Mouse (Mus musculus) MEL (cell line): ENCODE measurements around the gene Coro2b. TPM values are rescaled to one million over a fixed set of nuclear protein-coding genes. Genes with fewer than 3 reads are reported as not detected.

Source experiments
- DNase-seq: peaks from one replicate; pipeline ENCODE4 v3.0.0; 2011; ENCODE audit warnings: low read depth, low spot score
- H3K27ac ChIP-seq: 2 replicates; pipeline ENCODE4 v1.5.1; 2012; ENCODE audit warnings: low read depth, mild to moderate bottlenecking, control low read depth, low read length, moderate library complexity; ENCODE audit not compliant: control insufficient read depth
- H3K27me3 ChIP-seq, 2 experiments: fragments of 150-350 bp in 1 of 2; sonication (generic) in 1 of 2; 2 replicates each; pipeline ENCODE4 v1.6.1; 2012; ENCODE audit warnings: low read length in 2 of 2, mild to moderate bottlenecking in 2 of 2, improper control_type of control experiment in 1 of 2, moderate library complexity in 1 of 2; ENCODE audit not compliant: insufficient read depth in 2 of 2, control insufficient read depth in 1 of 2
- H3K36me3 ChIP-seq, 2 experiments: 2 replicates each; pipeline ENCODE4 v1.6.1; 2012 to 2014; ENCODE audit warnings: low read length in 2 of 2, improper control_type of control experiment in 1 of 2, inconsistent platforms in 1 of 2, mild to moderate bottlenecking in 1 of 2; ENCODE audit not compliant: insufficient read depth in 2 of 2, control insufficient read depth in 1 of 2
- H3K4me1 ChIP-seq, 2 experiments: fragments of 150-350 bp in 1 of 2; sonication (generic) in 1 of 2; 2 replicates each; pipeline ENCODE4 v1.6.1; 2012; ENCODE audit warnings: low read length in 2 of 2, improper control_type of control experiment in 1 of 2, mild to moderate bottlenecking in 1 of 2; ENCODE audit not compliant: insufficient read depth in 2 of 2, control insufficient read depth in 1 of 2
- H3K4me3 ChIP-seq, 2 experiments: fragments of 150-350 bp in 1 of 2; sonication (generic) in 1 of 2; 2 replicates each; pipeline ENCODE4 v1.5.1; 2012; ENCODE audit warnings: low read depth in 2 of 2, low read length in 2 of 2, mild to moderate bottlenecking in 2 of 2, moderate library complexity in 2 of 2, control low read depth in 1 of 2, improper control_type of control experiment in 1 of 2; ENCODE audit not compliant: control insufficient read depth in 1 of 2, insufficient read depth in 1 of 2
- H3K79me2 ChIP-seq: 2 replicates; pipeline ENCODE4 v1.6.1; 2012; ENCODE audit warnings: mild to moderate bottlenecking, low read length, moderate library complexity; ENCODE audit not compliant: control insufficient read depth, poor library complexity, insufficient read depth
- H3K9ac ChIP-seq: 2 replicates; pipeline ENCODE4 v1.6.1; 2012; ENCODE audit warnings: low read depth, mild to moderate bottlenecking, control low read depth, low read length, moderate library complexity; ENCODE audit not compliant: control insufficient read depth, poor library complexity, severe bottlenecking
- H3K9me3 ChIP-seq: fragments of 150-350 bp; sonication (generic); replicated peaks from 2 replicates; pipeline ENCODE4 v1.6.1; 2012; ENCODE audit warnings: mild to moderate bottlenecking, low read length, improper control_type of control experiment, moderate library complexity; ENCODE audit not compliant: insufficient read depth
- BHLHE40 ChIP-seq: IDR thresholded peaks from 2 replicates; pipeline ENCODE4 v1.6.1; 2012; ENCODE audit warnings: low read depth, mild to moderate bottlenecking, inconsistent platforms, low read length, improper control_type of control experiment, borderline replicate concordance
- CHD1 ChIP-seq: IDR thresholded peaks from 2 replicates; pipeline ENCODE4 v1.6.1; 2012; ENCODE audit warnings: low read depth, mild to moderate bottlenecking, inconsistent platforms, low read length, improper control_type of control experiment
- CHD2 ChIP-seq: IDR thresholded peaks from 2 replicates; pipeline ENCODE4 v1.6.1; 2011; ENCODE audit warnings: low read length, improper control_type of control experiment
- E2F4 ChIP-seq: IDR thresholded peaks from 2 replicates; pipeline ENCODE4 v1.6.1; 2011; ENCODE audit warnings: low read depth, low read length, improper control_type of control experiment, borderline replicate concordance
- EP300 ChIP-seq, 2 experiments: IDR thresholded peaks; 2 replicates each; pipeline ENCODE4 v1.6.1; 2011; ENCODE audit warnings: improper control_type of control experiment in 2 of 2, low read length in 2 of 2, low read depth in 1 of 2, mild to moderate bottlenecking in 1 of 2
- GABPA ChIP-seq: IDR thresholded peaks from 2 replicates; pipeline ENCODE4 v1.6.1; 2012; ENCODE audit warnings: low read depth, mild to moderate bottlenecking, inconsistent platforms, low read length, improper control_type of control experiment, moderate library complexity
- HCFC1 ChIP-seq: IDR thresholded peaks from 2 replicates; pipeline ENCODE4 v1.6.1; 2012; ENCODE audit warnings: low read depth, mild to moderate bottlenecking, inconsistent platforms, low read length, improper control_type of control experiment, moderate library complexity
- KAT2A ChIP-seq: conservative IDR thresholded peaks from 2 replicates; pipeline ENCODE4 v1.6.1; 2012; ENCODE audit warnings: low read depth, low read length, improper control_type of control experiment, inconsistent platforms
- MAFK ChIP-seq: IDR thresholded peaks from 2 replicates; pipeline ENCODE4 v1.6.1; 2011; ENCODE audit warnings: low read depth, mild to moderate bottlenecking, low read length, improper control_type of control experiment, borderline replicate concordance
- MAX ChIP-seq: IDR thresholded peaks from 2 replicates; pipeline ENCODE4 v1.6.1; 2011; ENCODE audit warnings: low read length, improper control_type of control experiment
- MAZ ChIP-seq: IDR thresholded peaks from 2 replicates; pipeline ENCODE4 v1.6.1; 2012; ENCODE audit warnings: low read depth, mild to moderate bottlenecking, inconsistent platforms, low read length, improper control_type of control experiment
- MEF2A ChIP-seq: IDR thresholded peaks from 2 replicates; pipeline ENCODE4 v1.6.1; 2014; ENCODE audit warnings: low read depth, mild to moderate bottlenecking, inconsistent platforms, low read length, improper control_type of control experiment; ENCODE audit not compliant: poor library complexity, insufficient replicate concordance, severe bottlenecking; ENCODE audit errors: extremely low read depth
- MYB ChIP-seq: IDR thresholded peaks from 2 replicates; pipeline ENCODE4 v1.6.1; 2011; ENCODE audit warnings: mild to moderate bottlenecking, low read depth, low read length, improper control_type of control experiment
- MYC ChIP-seq: IDR thresholded peaks from 2 replicates; pipeline ENCODE4 v1.6.1; 2011; ENCODE audit warnings: low read depth, mild to moderate bottlenecking, low read length, improper control_type of control experiment, moderate library complexity
- RCOR1 ChIP-seq: IDR thresholded peaks from 2 replicates; pipeline ENCODE4 v1.6.1; 2012; ENCODE audit warnings: low read depth, mild to moderate bottlenecking, inconsistent platforms, low read length, improper control_type of control experiment
- SIN3A ChIP-seq: IDR thresholded peaks from 2 replicates; pipeline ENCODE4 v1.6.1; 2012; ENCODE audit warnings: low read length, improper control_type of control experiment, inconsistent platforms
- TAL1 ChIP-seq: IDR thresholded peaks from 2 replicates; pipeline ENCODE4 v1.6.1; 2012; ENCODE audit warnings: mild to moderate bottlenecking, inconsistent platforms, low read length, moderate library complexity, mixed read lengths
- TBP ChIP-seq: IDR thresholded peaks from 2 replicates; pipeline ENCODE4 v1.8.0; 2011; ENCODE audit warnings: low read depth, low read length, improper control_type of control experiment
- TCF12 ChIP-seq: IDR thresholded peaks from 2 replicates; pipeline ENCODE4 v1.6.1; 2014; ENCODE audit warnings: low read depth, mild to moderate bottlenecking, inconsistent platforms, low read length, improper control_type of control experiment, moderate library complexity
- UBTF ChIP-seq: IDR thresholded peaks from 2 replicates; pipeline ENCODE4 v1.6.1; 2012; ENCODE audit warnings: low read depth, mild to moderate bottlenecking, inconsistent platforms, low read length, improper control_type of control experiment, moderate library complexity, borderline replicate concordance; ENCODE audit not compliant: insufficient read depth
- USF2 ChIP-seq, 2 experiments: IDR thresholded peaks; 2 replicates each; pipeline ENCODE4 v1.6.1; 2011 to 2012; ENCODE audit warnings: improper control_type of control experiment in 2 of 2, low read length in 2 of 2, borderline replicate concordance in 1 of 2, inconsistent platforms in 1 of 2, low read depth in 1 of 2, mild to moderate bottlenecking in 1 of 2; ENCODE audit not compliant: insufficient read depth in 1 of 2
- ZC3H11A ChIP-seq: IDR thresholded peaks from 2 replicates; pipeline ENCODE4 v1.6.1; 2012; ENCODE audit warnings: low read depth, mild to moderate bottlenecking, inconsistent platforms, low read length, improper control_type of control experiment
- ZKSCAN1 ChIP-seq: IDR thresholded peaks from 2 replicates; pipeline ENCODE4 v1.6.1; 2012; ENCODE audit warnings: low read depth, mild to moderate bottlenecking, inconsistent platforms, low read length, improper control_type of control experiment, moderate library complexity
- polyA plus RNA-seq, 2 experiments: library from polyadenylated mRNA; stranded (reverse) in 1 of 2; unstranded in 1 of 2; fragments of >175 nt in 1 of 2; fragments of >200 nt in 1 of 2; gene quantifications; 2 replicates each; pipeline versions ENCODE4 v1.2.1 to v1.2.4; 2012; ENCODE audit warnings: low replicate concordance in 2 of 2, low read depth in 1 of 2; ENCODE audit not compliant: insufficient read length in 2 of 2, insufficient read depth in 1 of 2, missing spikeins in 1 of 2
- total RNA-seq: library from RNA; depleted of rRNA; stranded (reverse); fragments of 300-350 nt; gene quantifications from 2 replicates; pipeline ENCODE4 v1.2.3, GENCODE M21; 2012

The Coro2b gene
- total and polyA plus RNA-seq, 3 experiments, result not detected

GRCm38 (mm10) chr9:62547476-62547875 lies 10.6 kb upstream of the Coro2b start:
- peaks cover 0 to 3% of the 10 kb centered on the region in 2 experiments; a peak in 3 of 4 replicates for H3K27me3 ChIP-seq

GRCm38 (mm10) chr9:62544856-62545255 lies 8.0 kb upstream of the Coro2b start:
- no peak overlapping the region for H3K27ac ChIP-seq
- H3K36me3 ChIP-seq, result no peaks in the 10 kb centered on the region
- H3K9me3 ChIP-seq, result no peaks in the 10 kb centered on the region
- H3K9ac ChIP-seq, result no peak overlapping the region
- H3K27me3 ChIP-seq, result peaks cover 0 to 3% of the 10 kb centered on the region in 2 experiments; a peak in 3 of 4 replicates
- TF ChIP-seq MEF2A (no peak), EP300 (IDR thresholded peaks at IDR 0.05; ENCODE audit: low read depth in 1 of 2, low read length in 2 of 2) (no peak), CHD1 (no peak), MYC (no peak), GABPA (no peak), TAL1 (no peak), ZC3H11A (no peak), MYB (no peak), MAFK (no peak), MAX (no peak), E2F4 (no peak), HCFC1 (no peak), SIN3A (no peak)
- DNase-seq, result no peak
- no peak overlapping the region for H3K4me3 ChIP-seq
- H3K4me1 ChIP-seq, result no peaks in the 10 kb centered on the region
- no peaks in the 10 kb centered on the region for H3K79me2 ChIP-seq

More at GRCm38 (mm10) chr9:62547476-62547875, 10.6 kb upstream of the Coro2b start:
- H3K4me3 ChIP-seq, result no peak overlapping the region
- no peaks in the 10 kb centered on the region for H3K4me1 ChIP-seq
- H3K27ac ChIP-seq, result no peak overlapping the region
- no peak overlapping the region for H3K9ac ChIP-seq
- TF ChIP-seq ZC3H11A (no peak), MAFK (no peak), TCF12 (no peak), CHD2 (no peak), UBTF (no peak), KAT2A (no peak), SIN3A (no peak), MAZ (no peak), MYC (no peak), ZKSCAN1 (no peak), USF2 (IDR thresholded peaks at IDR 0.05; ENCODE audit: borderline replicate concordance in 1 of 2, insufficient read depth in 1 of 2, low read depth in 1 of 2, low read length in 2 of 2) (no peak), RCOR1 (no peak), BHLHE40 (no peak), TBP (no peak)
- H3K36me3 ChIP-seq, result no peaks in the 10 kb centered on the region
- H3K79me2 ChIP-seq, result no peaks in the 10 kb centered on the region
- DNase-seq, result no peak
- no peaks in the 10 kb centered on the region for H3K9me3 ChIP-seq
